In the genomic region with DNA sequence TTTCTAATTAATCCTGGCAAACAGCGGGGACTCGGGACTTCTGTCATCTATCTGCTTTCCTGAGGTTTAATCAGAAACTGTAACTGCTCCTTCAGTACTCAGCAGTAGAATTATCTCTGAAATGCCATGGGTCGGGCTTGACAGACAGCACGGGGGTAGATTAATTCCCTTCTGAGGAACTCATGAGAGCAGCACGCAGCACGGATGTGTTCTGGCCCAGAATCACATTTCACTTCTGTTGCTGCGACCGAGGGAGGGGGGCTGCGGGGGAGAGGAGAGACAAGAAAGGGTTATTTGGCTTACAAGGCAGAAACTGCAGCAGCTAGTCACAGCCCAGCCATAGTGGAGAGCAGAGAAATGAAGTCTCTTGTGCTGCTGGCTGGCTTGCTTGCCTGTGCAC, we compare ENCODE assay signal across 9 mouse cellular contexts. TPM values are rescaled to one million over a fixed set of nuclear protein-coding genes. Genes with fewer than 3 reads are reported as not detected.
DNase-seq lines count a peak whose midpoint lies in the region; ATAC-seq and TF ChIP-seq lines count a peak whose summit lies in the region.
"Had no signal": no experiment of that assay in that cellular context is flagged by ENCODE, and none has a peak within 500 bp of the region (broad histone marks: within the 10 kb centered on the region; RNA-seq: fewer than 3 reads in every experiment).

No protein-coding gene starts in this region.

- no peak overlapping the region for H3K4me3 ChIP-seq in intestine, embryonic 15.5 days (replicated peaks)
- H3K4me3 ChIP-seq in intestine, embryonic 16.5 days (ENCODE audit: low read length), result no peak overlapping the region
- H3K4me3 ChIP-seq in MEL (ENCODE audit: control insufficient read depth in 1 of 2, insufficient read depth in 1 of 2, low read depth in 2 of 2, low read length in 2 of 2), result peak overlapping the region in 1 of 2 experiments; percentile 13; a peak in 1 of 4 replicates
- no peak overlapping the region for H3K4me3 ChIP-seq in embryonic facial prominence, embryonic 15.5 days (replicated peaks)

- no peaks in the 10 kb centered on the region for H3K9me3 ChIP-seq in intestine, embryonic 15.5 days
- H3K9me3 ChIP-seq in intestine, embryonic 16.5 days (ENCODE audit: control insufficient read depth, low read length), result no peaks in the 10 kb centered on the region
- H3K9me3 ChIP-seq in MEL (replicated peaks; ENCODE audit: insufficient read depth, low read length), result no peaks in the 10 kb centered on the region
- H3K9me3 ChIP-seq in embryonic facial prominence, embryonic 15.5 days (replicated peaks), result no peaks in the 10 kb centered on the region
- H3K9me3 ChIP-seq: G1E had no signal

- no peaks in the 10 kb centered on the region for H3K36me3 ChIP-seq in intestine, embryonic 15.5 days
- H3K36me3 ChIP-seq in intestine, embryonic 16.5 days (ENCODE audit: control insufficient read depth, insufficient read depth, low read length), result no peaks in the 10 kb centered on the region
- H3K36me3 ChIP-seq in MEL (ENCODE audit: control insufficient read depth in 1 of 2, insufficient read depth in 2 of 2, low read length in 2 of 2), result peaks cover 0 to 12% of the 10 kb centered on the region in 2 experiments; a peak in 2 of 4 replicates
- H3K36me3 ChIP-seq in embryonic facial prominence, embryonic 15.5 days, result no peaks in the 10 kb centered on the region
- H3K36me3 ChIP-seq: G1E had no signal

- peak; percentile 68 for DNase-seq in MEL (ENCODE audit: low read depth, low spot score)
- peak; percentile 67 for DNase-seq in layer of hippocampus, adult 9-11 months
- DNase-seq in mesoderm, embryonic 11.5 days (ENCODE audit: low read depth, low spot score), result peak; percentile 39
- DNase-seq in gastrocnemius, postnatal 36 days, result no peak
- no peak for DNase-seq in kidney, adult 8-10 months

- peak; percentile 62 to 78 for TF ChIP-seq EP300 in MEL (IDR thresholded peaks at IDR 0.05; ENCODE audit: low read depth in 1 of 2, low read length in 2 of 2)

- 0 out of 2 replicates have a peak, but pooled peaks have one; percentile 31 for ATAC-seq in intestine, embryonic 15.5 days
- ATAC-seq in intestine, embryonic 16.5 days, result no peak
- ATAC-seq in embryonic facial prominence, embryonic 15.5 days (ENCODE audit: insufficient number of reproducible peaks, low FRiP score, low TSS enrichment, low read depth), result no peak

- no peak overlapping the region for H3K27ac ChIP-seq in intestine, embryonic 15.5 days
- H3K27ac ChIP-seq in intestine, embryonic 16.5 days (ENCODE audit: low read length), result no peak overlapping the region
- peak overlapping the region; percentile 34 for H3K27ac ChIP-seq in MEL (ENCODE audit: control insufficient read depth, low read depth, low read length)
- no peak overlapping the region for H3K27ac ChIP-seq in embryonic facial prominence, embryonic 15.5 days (replicated peaks)

- H3K9ac ChIP-seq in intestine, embryonic 15.5 days, result 0 out of 2 replicates have a peak overlapping the region, but pooled peaks have one; percentile 13
- no peak overlapping the region for H3K9ac ChIP-seq in intestine, embryonic 16.5 days (ENCODE audit: low read depth, low read length)
- H3K9ac ChIP-seq in MEL (ENCODE audit: control insufficient read depth, low read depth, low read length, poor library complexity, severe bottlenecking), result peak overlapping the region; percentile 36
- H3K9ac ChIP-seq in embryonic facial prominence, embryonic 15.5 days, result no peak overlapping the region

- intact Hi-C loops in gastrocnemius, postnatal 36 days (cut with DNase I), result no loop called here

- 0 out of 2 replicates have a peak, but pooled peaks cover 4% of the 10 kb centered on the region for H3K4me1 ChIP-seq in intestine, embryonic 15.5 days (replicated peaks)
- no peaks in the 10 kb centered on the region; the same call in 1 of the 2 replicates for H3K4me1 ChIP-seq in intestine, embryonic 16.5 days (ENCODE audit: control insufficient read depth, insufficient read depth, low read length)
- peaks cover 0 to 16% of the 10 kb centered on the region in 2 experiments; a peak in 3 of 4 replicates for H3K4me1 ChIP-seq in MEL (ENCODE audit: control insufficient read depth in 1 of 2, insufficient read depth in 2 of 2, low read length in 2 of 2)
- peaks cover 23% of the 10 kb centered on the region; the same call in 1 of the 2 replicates for H3K4me1 ChIP-seq in embryonic facial prominence, embryonic 15.5 days

- TF ChIP-seq RAD21 in MEL (IDR thresholded peaks at IDR 0.05; ENCODE audit: low read depth, low read length), result no peak

- no peaks in the 10 kb centered on the region; the same call in 1 of the 2 replicates for H3K79me2 ChIP-seq in MEL (ENCODE audit: control insufficient read depth, insufficient read depth, low read length, poor library complexity)

- TF ChIP-seq CTCF in MEL (IDR thresholded peaks at IDR 0.05 in 2 of 3, conservative IDR thresholded peaks at IDR 0.05 in 1 of 3; ENCODE audit: control insufficient read depth in 1 of 3, insufficient read depth in 1 of 3, low read depth in 2 of 3, low read length in 3 of 3, poor library complexity in 1 of 3, severe bottlenecking in 1 of 3), result no peak

- H3K4me2 ChIP-seq in intestine, embryonic 15.5 days (replicated peaks), result 0 out of 2 replicates have a peak overlapping the region, but pooled peaks have one; percentile 28
- H3K4me2 ChIP-seq in intestine, embryonic 16.5 days (ENCODE audit: low read depth, low read length), result no peak overlapping the region
- H3K4me2 ChIP-seq in embryonic facial prominence, embryonic 15.5 days (replicated peaks), result peak overlapping the region; percentile 15; the same call in 1 of the 2 replicates

- 34% methylated on average over 9 of the region's 9 CpGs for whole genome bisulfite sequencing in intestine, embryonic 15.5 days
- WGBS in intestine, embryonic 16.5 days, result 35% methylated on average over 9 of the region's 9 CpGs
- 12% methylated on average over 9 of the region's 9 CpGs for WGBS in embryonic facial prominence, embryonic 15.5 days

- no peaks in the 10 kb centered on the region for H3K27me3 ChIP-seq in intestine, embryonic 15.5 days (replicated peaks)
- H3K27me3 ChIP-seq in intestine, embryonic 16.5 days (replicated peaks; ENCODE audit: control insufficient read depth, insufficient read depth, low read length), result no peaks in the 10 kb centered on the region
- H3K27me3 ChIP-seq in MEL (ENCODE audit: control insufficient read depth in 1 of 2, insufficient read depth in 2 of 2, low read length in 2 of 2), result peaks cover 0 to 3% of the 10 kb centered on the region in 2 experiments
- H3K27me3 ChIP-seq in embryonic facial prominence, embryonic 15.5 days, result no peaks in the 10 kb centered on the region

- no peak for TF ChIP-seq POLR2A in MEL (IDR thresholded peaks at IDR 0.05; ENCODE audit: control insufficient read depth in 1 of 2, insufficient read depth in 1 of 2, low read depth in 1 of 2, low read length in 2 of 2, poor library complexity in 1 of 2)

TF ChIP-seq in MEL, 35 proteins besides CTCF, POLR2A, EP300 and RAD21:
- TF ChIP-seq RCOR1 (IDR thresholded peaks at IDR 0.05; ENCODE audit: low read depth, low read length) (peak; percentile 63; the same call in 1 of the 2 replicates), POLR2AphosphoS2 (IDR thresholded peaks at IDR 0.05; ENCODE audit: low read length) (no peak), GATA1 (IDR thresholded peaks at IDR 0.05; ENCODE audit: low read depth, low read length) (peak; percentile 65), BHLHE40 (IDR thresholded peaks at IDR 0.05; ENCODE audit: borderline replicate concordance, low read depth, low read length) (peak; percentile 82), MXI1 (IDR thresholded peaks at IDR 0.05; ENCODE audit: low read depth, low read length) (0 out of 2 replicates have a peak, but pooled peaks have one; percentile 33), ETS1 (IDR thresholded peaks at IDR 0.05; ENCODE audit: low read depth, low read length) (peak; percentile 57), KAT2A (conservative IDR thresholded peaks at IDR 0.05; ENCODE audit: low read depth, low read length) (no peak), SIN3A (IDR thresholded peaks at IDR 0.05; ENCODE audit: low read length) (peak; percentile 58; the same call in 1 of the 2 replicates), TCF12 (IDR thresholded peaks at IDR 0.05; ENCODE audit: low read depth, low read length) (peak; percentile 71), MAZ (IDR thresholded peaks at IDR 0.05; ENCODE audit: low read depth, low read length) (peak; percentile 34; the same call in 1 of the 2 replicates), MAFK (IDR thresholded peaks at IDR 0.05; ENCODE audit: borderline replicate concordance, low read depth, low read length) (0 out of 2 replicates have a peak, but pooled peaks have one; percentile 12), E2F4 (IDR thresholded peaks at IDR 0.05; ENCODE audit: borderline replicate concordance, low read depth, low read length) (no peak)

RNA-seq across cellular contexts. Expression of gene Enthd1, which starts 47.0 kb away (rescaled TPM):
- not detected in 2 replicates for polyA plus RNA-seq in intestine, embryonic 15.5 days (2015; fragmentation: Nextera tagmentation; extraction: Ambion mirVana)
- polyA plus RNA-seq in intestine, embryonic 16.5 days (2015; fragmentation: Nextera tagmentation; extraction: Ambion mirVana), result not detected in 2 replicates
- total RNA-seq in MEL (2012; rRNA removed), result not detected in 2 replicates
- polyA plus RNA-seq in MEL (2012; ENCODE audit: insufficient read depth in 1 of 2, insufficient read length in 2 of 2, low read depth in 1 of 2, low replicate concordance in 2 of 2, missing spikeins in 1 of 2), result not detected
- polyA plus RNA-seq in embryonic facial prominence, embryonic 15.5 days (2015; fragmentation: Nextera tagmentation; extraction: Ambion mirVana), result not detected in 2 replicates
- not detected for total RNA-seq in gastrocnemius, postnatal 36 days (2021)
- polyA plus RNA-seq: G1E had no signal

RNA-seq across cellular contexts. Expression of gene Grap2, which starts 54.4 kb away (rescaled TPM):
- polyA plus RNA-seq in intestine, embryonic 15.5 days (2015; fragmentation: Nextera tagmentation; extraction: Ambion mirVana), result 0.95 and 1.3 TPM in 2 replicates
- polyA plus RNA-seq in intestine, embryonic 16.5 days (2015; fragmentation: Nextera tagmentation; extraction: Ambion mirVana), result 0.47 and 0.86 TPM in 2 replicates
- 0.20 and 0.62 TPM in 2 replicates for total RNA-seq in MEL (2012; rRNA removed)
- polyA plus RNA-seq in MEL (2012; ENCODE audit: insufficient read depth in 1 of 2, insufficient read length in 2 of 2, low read depth in 1 of 2, low replicate concordance in 2 of 2, missing spikeins in 1 of 2), result 1 to 10 TPM in 1 of 2 experiments, not detected in 1; 5.1 TPM
- 0.87 and 0.97 TPM in 2 replicates for polyA plus RNA-seq in embryonic facial prominence, embryonic 15.5 days (2015; fragmentation: Nextera tagmentation; extraction: Ambion mirVana)
- total RNA-seq in gastrocnemius, postnatal 36 days (2021), result 1 to 10 TPM in 1 of 2 experiments, under 1 TPM in 1; 0.07 to 1.4 TPM

Comparison
In these comparisons a context has a peak if more than half of its experiments do, and no peak if none do; other contexts are left out.
1. H3K9ac ChIP-seq: peak in intestine, embryonic 15.5 days (single experiment) and MEL (single experiment); none in intestine, embryonic 16.5 days (single experiment) and embryonic facial prominence, embryonic 15.5 days (single experiment).
2. DNase-seq: peak in MEL (single experiment), layer of hippocampus, adult 9-11 months (single experiment) and mesoderm, embryonic 11.5 days (single experiment); none in gastrocnemius, postnatal 36 days (0 of 2) and kidney, adult 8-10 months (0 of 2).